Mouse (Mus musculus): ENCODE measurements around the gene Zfp57. TPM values are rescaled to one million over a fixed set of nuclear protein-coding genes. Genes with fewer than 3 reads are reported as not detected.
A peak's percentile ranks its signal among the peaks of the same experiment; 100 is the strongest.
"Not testable (repeated sequence)": the region's sequence is repeated elsewhere in the genome, so short reads cannot be mapped to it uniquely, and the experiment has no call there.

Gene Zfp57
- polyA plus RNA-seq, 1 experiment from 2014 or later = 70.1 TPM

DNA sequence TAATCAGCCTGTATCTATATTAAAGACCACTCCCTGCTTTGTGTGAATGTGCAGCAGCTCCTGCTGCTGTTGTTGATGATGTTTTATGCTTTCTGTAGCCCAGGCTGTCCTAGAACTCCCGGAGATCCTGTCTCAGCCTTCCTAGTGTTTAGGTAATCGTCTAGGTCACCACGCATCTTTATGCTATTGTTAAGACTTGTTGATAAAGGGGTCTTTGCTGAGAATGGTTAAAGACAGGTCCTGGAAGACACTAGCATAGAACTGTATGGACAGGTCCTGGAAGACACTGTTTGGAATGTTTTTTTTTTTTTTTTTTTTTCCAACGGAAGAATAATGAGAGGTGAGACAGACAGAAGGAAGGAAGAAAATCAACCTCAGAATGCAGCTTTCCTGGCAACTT lies 2.4 kb downstream of the Zfp57 start:
- Histone ChIP-seq H3K4me3 (ENCODE audit: low read depth, low read length) (peak overlapping the region; percentile 73), H3K4me2 (peak overlapping the region; percentile 75), H3K9ac (ENCODE audit: low read depth, low read length) (peak overlapping the region; percentile 91), H3K27me3 (ENCODE audit: control insufficient read depth, insufficient read depth, low read length) (no peaks in the 10 kb centered on the region), H3K36me3 (ENCODE audit: control insufficient read depth, insufficient read depth, low read length) (peaks cover 11% of the 10 kb centered on the region), H3K27ac (ENCODE audit: low read depth, low read length) (0 out of 2 replicates have a peak overlapping the region, but pooled peaks have one; percentile 93), H3K4me1 (ENCODE audit: control insufficient read depth, insufficient read depth, low read length) (no peaks in the 10 kb centered on the region), H3K9me3 (replicated peaks; ENCODE audit: control insufficient read depth, low read length) (no peaks in the 10 kb centered on the region)
- ATAC-seq (replicated peaks; ENCODE audit: insufficient number of reproducible peaks, low FRiP score, low TSS enrichment) = no peak
- WGBS (ENCODE audit: insufficient replicate concordance) = 33% methylated on average over 4 of the region's 4 CpGs

- Histone ChIP-seq H3K27ac (ENCODE audit: low read depth, low read length) (no peak overlapping the region), H3K9me3 (replicated peaks; ENCODE audit: control insufficient read depth, low read length) (no peaks in the 10 kb centered on the region), H3K36me3 (ENCODE audit: control insufficient read depth, insufficient read depth, low read length) (peaks cover 17% of the 10 kb centered on the region), H3K4me2 (no peak overlapping the region), H3K4me1 (ENCODE audit: control insufficient read depth, insufficient read depth, low read length) (no peaks in the 10 kb centered on the region), H3K9ac (ENCODE audit: low read depth, low read length) (no peak overlapping the region), H3K27me3 (ENCODE audit: control insufficient read depth, insufficient read depth, low read length) (no peaks in the 10 kb centered on the region), H3K4me3 (ENCODE audit: low read depth, low read length) (no peak overlapping the region)
- ATAC-seq (replicated peaks; ENCODE audit: insufficient number of reproducible peaks, low FRiP score, low TSS enrichment) = no peak
- WGBS (ENCODE audit: insufficient replicate concordance) = 80% methylated on average over 6 of the region's 6 CpGs
Observed at GRCm38 (mm10) chr17:37008161-37008560, 7.2 kb downstream of the Zfp57 start.

- H3K4me3 ChIP-seq (ENCODE audit: low read depth, low read length) = no peak overlapping the region
- 89% methylated on average over 17 of the region's 17 CpGs for WGBS (ENCODE audit: insufficient replicate concordance)
- no peak for ATAC-seq (replicated peaks; ENCODE audit: insufficient number of reproducible peaks, low FRiP score, low TSS enrichment)
- no peaks in the 10 kb centered on the region for H3K9me3 ChIP-seq (replicated peaks; ENCODE audit: control insufficient read depth, low read length)
- H3K36me3 ChIP-seq (ENCODE audit: control insufficient read depth, insufficient read depth, low read length) = peaks cover 17% of the 10 kb centered on the region
- H3K9ac ChIP-seq (ENCODE audit: low read depth, low read length) = no peak overlapping the region
- H3K4me2 ChIP-seq = no peak overlapping the region
- no peaks in the 10 kb centered on the region for H3K4me1 ChIP-seq (ENCODE audit: control insufficient read depth, insufficient read depth, low read length)
- H3K27me3 ChIP-seq (ENCODE audit: control insufficient read depth, insufficient read depth, low read length) = no peaks in the 10 kb centered on the region
- no peak overlapping the region for H3K27ac ChIP-seq (ENCODE audit: low read depth, low read length)
Observed at GRCm38 (mm10) chr17:37009460-37010042, 8.6 kb downstream of the Zfp57 start.

GRCm38 (mm10) chr17:37011719-37012118 lies 10.8 kb downstream of the Zfp57 start:
- H3K27ac ChIP-seq (ENCODE audit: low read depth, low read length) = no peak overlapping the region

GRCm38 (mm10) chr17:37012141-37012540 lies 11.2 kb downstream of the Zfp57 start:
- Histone ChIP-seq H3K27me3 (ENCODE audit: control insufficient read depth, insufficient read depth, low read length) (no peaks in the 10 kb centered on the region), H3K4me3 (ENCODE audit: low read depth, low read length) (no peak overlapping the region), H3K9me3 (replicated peaks; ENCODE audit: control insufficient read depth, low read length) (no peaks in the 10 kb centered on the region), H3K9ac (ENCODE audit: low read depth, low read length) (no peak overlapping the region), H3K36me3 (ENCODE audit: control insufficient read depth, insufficient read depth, low read length) (peaks cover 9% of the 10 kb centered on the region), H3K4me2 (no peak overlapping the region), H3K27ac (ENCODE audit: low read depth, low read length) (no peak overlapping the region), H3K4me1 (ENCODE audit: control insufficient read depth, insufficient read depth, low read length) (no peaks in the 10 kb centered on the region; the same call in 1 of the 2 replicates)
- no peak for ATAC-seq (replicated peaks; ENCODE audit: insufficient number of reproducible peaks, low FRiP score, low TSS enrichment)
- 56% methylated on average over 5 of the region's 5 CpGs for WGBS (ENCODE audit: insufficient replicate concordance)

More at GRCm38 (mm10) chr17:37011719-37012118, 10.8 kb downstream of the Zfp57 start:
- ATAC-seq (replicated peaks; ENCODE audit: insufficient number of reproducible peaks, low FRiP score, low TSS enrichment) = no peak
- 71% methylated on average over 3 of the region's 3 CpGs for WGBS (ENCODE audit: insufficient replicate concordance)
- Histone ChIP-seq H3K36me3 (ENCODE audit: control insufficient read depth, insufficient read depth, low read length) (peaks cover 13% of the 10 kb centered on the region), H3K4me1 (ENCODE audit: control insufficient read depth, insufficient read depth, low read length) (no peaks in the 10 kb centered on the region; the same call in 1 of the 2 replicates), H3K4me3 (ENCODE audit: low read depth, low read length) (no peak overlapping the region), H3K4me2 (no peak overlapping the region), H3K27me3 (ENCODE audit: control insufficient read depth, insufficient read depth, low read length) (no peaks in the 10 kb centered on the region), H3K9ac (ENCODE audit: low read depth, low read length) (no peak overlapping the region), H3K9me3 (replicated peaks; ENCODE audit: control insufficient read depth, low read length) (no peaks in the 10 kb centered on the region)

- no peak overlapping the region for H3K9ac ChIP-seq (ENCODE audit: low read depth, low read length)
- no peaks in the 10 kb centered on the region for H3K9me3 ChIP-seq (replicated peaks; ENCODE audit: control insufficient read depth, low read length)
- H3K36me3 ChIP-seq (ENCODE audit: control insufficient read depth, insufficient read depth, low read length) = no peaks in the 10 kb centered on the region
- no peaks in the 10 kb centered on the region; the same call in 1 of the 2 replicates for H3K4me1 ChIP-seq (ENCODE audit: control insufficient read depth, insufficient read depth, low read length)
- ATAC-seq (replicated peaks; ENCODE audit: insufficient number of reproducible peaks, low FRiP score, low TSS enrichment) = no peak
- no peaks in the 10 kb centered on the region for H3K27me3 ChIP-seq (ENCODE audit: control insufficient read depth, insufficient read depth, low read length)
- no peak overlapping the region for H3K27ac ChIP-seq (ENCODE audit: low read depth, low read length)
- H3K4me3 ChIP-seq (ENCODE audit: low read depth, low read length) = no peak overlapping the region
- no peak overlapping the region for H3K4me2 ChIP-seq
Observed at GRCm38 (mm10) chr17:37016333-37016732, 15.4 kb downstream of the Zfp57 start.

DNA sequence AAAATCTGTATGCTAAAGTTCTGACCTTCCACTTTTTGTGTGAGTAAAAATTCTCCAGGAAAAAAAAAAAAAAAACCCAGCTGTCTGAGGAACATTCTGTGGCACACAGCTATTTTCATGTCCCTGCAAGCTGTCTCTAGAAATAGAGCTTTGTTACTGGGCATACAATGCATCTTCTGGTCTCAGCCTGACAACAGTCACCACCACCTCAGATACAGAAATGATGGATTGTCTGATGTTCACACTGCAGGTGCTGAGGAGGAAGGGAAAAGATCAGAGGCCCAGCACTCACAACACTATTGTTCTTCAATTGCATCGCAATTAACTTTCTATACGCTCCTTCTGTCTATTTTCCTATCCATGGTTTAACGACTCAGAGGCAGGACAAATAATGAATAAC lies 17.4 kb downstream of the Zfp57 start:
- no peak for ATAC-seq (replicated peaks; ENCODE audit: insufficient number of reproducible peaks, low FRiP score, low TSS enrichment)
- H3K9ac ChIP-seq (ENCODE audit: low read depth, low read length) = no peak overlapping the region

DNA sequence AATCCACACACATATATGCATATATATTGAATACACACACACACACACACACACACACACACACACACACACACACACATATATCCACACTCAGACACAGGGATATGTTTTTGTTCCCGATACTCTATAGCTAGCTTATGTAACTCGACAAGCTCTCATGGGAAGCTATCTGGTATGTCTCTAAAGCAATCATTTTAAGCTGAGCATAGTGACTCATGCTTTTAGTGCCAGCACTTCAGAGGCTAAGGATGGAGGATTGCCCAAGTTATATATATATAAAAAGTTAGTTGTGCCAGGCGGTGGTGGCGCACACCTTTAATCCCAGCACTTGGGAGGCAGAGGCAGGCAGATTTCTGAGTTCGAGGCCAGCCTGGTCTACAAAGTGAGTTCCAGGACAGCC lies 18.3 kb downstream of the Zfp57 start:
- not testable (repeated sequence) for H3K4me3 ChIP-seq (ENCODE audit: low read depth, low read length); H3K9ac ChIP-seq (ENCODE audit: low read depth, low read length); H3K4me2 ChIP-seq; H3K36me3 ChIP-seq (ENCODE audit: control insufficient read depth, insufficient read depth, low read length); H3K27ac ChIP-seq (ENCODE audit: low read depth, low read length); H3K4me1 ChIP-seq (ENCODE audit: control insufficient read depth, insufficient read depth, low read length); H3K27me3 ChIP-seq (ENCODE audit: control insufficient read depth, insufficient read depth, low read length); H3K9me3 ChIP-seq (replicated peaks; ENCODE audit: control insufficient read depth, low read length); ATAC-seq (replicated peaks; ENCODE audit: insufficient number of reproducible peaks, low FRiP score, low TSS enrichment)
- WGBS (ENCODE audit: insufficient replicate concordance) = 81% methylated on average over 5 of the region's 5 CpGs

More for the DNA sequence above, 17.4 kb downstream of the Zfp57 start:
- H3K9me3 ChIP-seq (replicated peaks; ENCODE audit: control insufficient read depth, low read length) = no peaks in the 10 kb centered on the region
- WGBS (ENCODE audit: insufficient replicate concordance) = 79% methylated on average over 3 of the region's 3 CpGs
- no peak overlapping the region for H3K27ac ChIP-seq (ENCODE audit: low read depth, low read length)
- H3K36me3 ChIP-seq (ENCODE audit: control insufficient read depth, insufficient read depth, low read length) = no peaks in the 10 kb centered on the region
- H3K4me1 ChIP-seq (ENCODE audit: control insufficient read depth, insufficient read depth, low read length) = no peaks in the 10 kb centered on the region; the same call in 1 of the 2 replicates
- no peaks in the 10 kb centered on the region for H3K27me3 ChIP-seq (ENCODE audit: control insufficient read depth, insufficient read depth, low read length)
- no peak overlapping the region for H3K4me2 ChIP-seq
- H3K4me3 ChIP-seq (ENCODE audit: low read depth, low read length) = no peak overlapping the region

Measured in heart, embryonic 11.5 days (tissue).